Mouse (Mus musculus): Measurements from ENCODE around the gene Men1. TPM values are rescaled to one million over a fixed set of nuclear protein-coding genes. Genes with fewer than 3 reads are reported as not detected.

The Men1 gene
- polyA plus RNA-seq, 1 experiment from 2014 or later = 49.7 TPM

GRCm38 (mm10) chr19:6377327-6378040 is 42.7 kb downstream of the Men1 start:
- Histone ChIP-seq H3K4me2 (ENCODE audit: low read depth, low read length) (no peak overlapping the region), H3K27me3 (ENCODE audit: control insufficient read depth, insufficient read depth, low read length) (no peaks in the 10 kb centered on the region), H3K4me3 (ENCODE audit: low read depth, low read length) (no peak overlapping the region), H3K4me1 (ENCODE audit: control insufficient read depth, insufficient read depth, low read length) (no peaks in the 10 kb centered on the region), H3K27ac (replicated peaks; ENCODE audit: low read depth, low read length) (no peak overlapping the region), H3K36me3 (replicated peaks; ENCODE audit: control insufficient read depth, insufficient read depth, low read depth, low read length) (peaks cover 36% of the 10 kb centered on the region), H3K9me3 (replicated peaks; ENCODE audit: control insufficient read depth, low read length) (no peaks in the 10 kb centered on the region), H3K9ac (replicated peaks; ENCODE audit: low read length) (no peak overlapping the region)
- 82% methylated on average over 11 of the region's 11 CpGs for WGBS
- no peak for ATAC-seq (replicated peaks; ENCODE audit: insufficient number of reproducible peaks, low FRiP score, low TSS enrichment, low read depth)
- DNase-seq (ENCODE audit: low spot score) = no peak

GRCm38 (mm10) chr19:6380411-6381166 is 45.8 kb downstream of the Men1 start:
- H3K27ac ChIP-seq (replicated peaks; ENCODE audit: low read depth, low read length) = no peak overlapping the region
- no peak for DNase-seq (ENCODE audit: low spot score)
- no peaks in the 10 kb centered on the region for H3K27me3 ChIP-seq (ENCODE audit: control insufficient read depth, insufficient read depth, low read length)
- H3K4me3 ChIP-seq (ENCODE audit: low read depth, low read length) = no peak overlapping the region
- no peaks in the 10 kb centered on the region for H3K9me3 ChIP-seq (replicated peaks; ENCODE audit: control insufficient read depth, low read length)
- no peak overlapping the region for H3K9ac ChIP-seq (replicated peaks; ENCODE audit: low read length)
- no peak for ATAC-seq (replicated peaks; ENCODE audit: insufficient number of reproducible peaks, low FRiP score, low TSS enrichment, low read depth)
- H3K36me3 ChIP-seq (replicated peaks; ENCODE audit: control insufficient read depth, insufficient read depth, low read depth, low read length) = peaks cover 18% of the 10 kb centered on the region
- no peak overlapping the region for H3K4me2 ChIP-seq (ENCODE audit: low read depth, low read length)
- whole genome bisulfite sequencing = 86% methylated on average over 9 of the region's 9 CpGs
- peaks cover 3% of the 10 kb centered on the region for H3K4me1 ChIP-seq (ENCODE audit: control insufficient read depth, insufficient read depth, low read length)

GRCm38 (mm10) chr19:6381238-6381637 is 46.5 kb downstream of the Men1 start:
- no peak for ATAC-seq (replicated peaks; ENCODE audit: insufficient number of reproducible peaks, low FRiP score, low TSS enrichment, low read depth)
- Histone ChIP-seq H3K36me3 (replicated peaks; ENCODE audit: control insufficient read depth, insufficient read depth, low read depth, low read length) (peaks cover 12% of the 10 kb centered on the region), H3K9me3 (replicated peaks; ENCODE audit: control insufficient read depth, low read length) (no peaks in the 10 kb centered on the region), H3K4me2 (ENCODE audit: low read depth, low read length) (no peak overlapping the region), H3K4me1 (ENCODE audit: control insufficient read depth, insufficient read depth, low read length) (peaks cover 3% of the 10 kb centered on the region), H3K27ac (replicated peaks; ENCODE audit: low read depth, low read length) (no peak overlapping the region), H3K9ac (replicated peaks; ENCODE audit: low read length) (no peak overlapping the region), H3K27me3 (ENCODE audit: control insufficient read depth, insufficient read depth, low read length) (no peaks in the 10 kb centered on the region), H3K4me3 (ENCODE audit: low read depth, low read length) (no peak overlapping the region)
- 90% methylated on average over 5 of the region's 5 CpGs for WGBS
- no peak for DNase-seq (ENCODE audit: low spot score)

GRCm38 (mm10) chr19:6382323-6382924 is 47.6 kb downstream of the Men1 start:
- H3K4me2 ChIP-seq (ENCODE audit: low read depth, low read length) = no peak overlapping the region
- no peak overlapping the region for H3K27ac ChIP-seq (replicated peaks; ENCODE audit: low read depth, low read length)
- no peaks in the 10 kb centered on the region for H3K9me3 ChIP-seq (replicated peaks; ENCODE audit: control insufficient read depth, low read length)
- ATAC-seq (replicated peaks; ENCODE audit: insufficient number of reproducible peaks, low FRiP score, low TSS enrichment, low read depth) (no peak), DNase-seq (ENCODE audit: low spot score) (no peak)
- peaks cover 3% of the 10 kb centered on the region for H3K4me1 ChIP-seq (ENCODE audit: control insufficient read depth, insufficient read depth, low read length)
- H3K9ac ChIP-seq (replicated peaks; ENCODE audit: low read length) = no peak overlapping the region
- H3K27me3 ChIP-seq (ENCODE audit: control insufficient read depth, insufficient read depth, low read length) = no peaks in the 10 kb centered on the region
- 86% methylated on average over 4 of the region's 4 CpGs for WGBS
- H3K36me3 ChIP-seq (replicated peaks; ENCODE audit: control insufficient read depth, insufficient read depth, low read depth, low read length) = peaks cover 6% of the 10 kb centered on the region
- H3K4me3 ChIP-seq (ENCODE audit: low read depth, low read length) = no peak overlapping the region

- Histone ChIP-seq H3K9me3 (replicated peaks; ENCODE audit: control insufficient read depth, low read length) (no peaks in the 10 kb centered on the region), H3K27me3 (ENCODE audit: control insufficient read depth, insufficient read depth, low read length) (no peaks in the 10 kb centered on the region), H3K4me2 (ENCODE audit: low read depth, low read length) (no peak overlapping the region), H3K36me3 (replicated peaks; ENCODE audit: control insufficient read depth, insufficient read depth, low read depth, low read length) (no peaks in the 10 kb centered on the region), H3K4me3 (ENCODE audit: low read depth, low read length) (no peak overlapping the region), H3K9ac (replicated peaks; ENCODE audit: low read length) (no peak overlapping the region), H3K4me1 (ENCODE audit: control insufficient read depth, insufficient read depth, low read length) (peaks cover 3% of the 10 kb centered on the region), H3K27ac (replicated peaks; ENCODE audit: low read depth, low read length) (no peak overlapping the region)
- DNase-seq (ENCODE audit: low spot score) = no peak
- 48% methylated on average over 5 of the region's 5 CpGs for WGBS
- no peak for ATAC-seq (replicated peaks; ENCODE audit: insufficient number of reproducible peaks, low FRiP score, low TSS enrichment, low read depth)
Measured at GRCm38 (mm10) chr19:6383470-6383869, 48.7 kb downstream of the Men1 start.

- ATAC-seq (replicated peaks; ENCODE audit: insufficient number of reproducible peaks, low FRiP score, low TSS enrichment, low read depth) (no peak), DNase-seq (ENCODE audit: low spot score) (peak; percentile 50)
- Histone ChIP-seq H3K4me1 (ENCODE audit: control insufficient read depth, insufficient read depth, low read length) (peaks cover 3% of the 10 kb centered on the region), H3K27me3 (ENCODE audit: control insufficient read depth, insufficient read depth, low read length) (no peaks in the 10 kb centered on the region), H3K4me3 (ENCODE audit: low read depth, low read length) (no peak within 1 kb of the TSS), H3K36me3 (replicated peaks; ENCODE audit: control insufficient read depth, insufficient read depth, low read depth, low read length) (no peaks in the 10 kb centered on the region), H3K4me2 (ENCODE audit: low read depth, low read length) (no peak within 1 kb of the TSS), H3K27ac (replicated peaks; ENCODE audit: low read depth, low read length) (no peak within 1 kb of the TSS), H3K9me3 (replicated peaks; ENCODE audit: control insufficient read depth, low read length) (no peaks in the 10 kb centered on the region), H3K9ac (replicated peaks; ENCODE audit: low read length) (0 out of 2 replicates have a peak within 1 kb of the TSS, but pooled peaks have one; percentile 22)
- 15% methylated on average over 7 of the region's 7 CpGs for WGBS
Measured at GRCm38 (mm10) chr19:6384128-6384527, 49.3 kb downstream of the Men1 start, which contains the start of gene Pygm. Pygm (plus strand) TSS chr19:6384399.

- H3K9me3 ChIP-seq (replicated peaks; ENCODE audit: control insufficient read depth, low read length) = no peaks in the 10 kb centered on the region
- H3K36me3 ChIP-seq (replicated peaks; ENCODE audit: control insufficient read depth, insufficient read depth, low read depth, low read length) = no peaks in the 10 kb centered on the region
- H3K4me2 ChIP-seq (ENCODE audit: low read depth, low read length) = no peak overlapping the region
- ATAC-seq (replicated peaks; ENCODE audit: insufficient number of reproducible peaks, low FRiP score, low TSS enrichment, low read depth) (no peak), DNase-seq (ENCODE audit: low spot score) (no peak)
- H3K4me3 ChIP-seq (ENCODE audit: low read depth, low read length) = no peak overlapping the region
- H3K9ac ChIP-seq (replicated peaks; ENCODE audit: low read length) = no peak overlapping the region
- WGBS = 61% methylated on average over 11 of the region's 11 CpGs
- H3K27ac ChIP-seq (replicated peaks; ENCODE audit: low read depth, low read length) = no peak overlapping the region
- peaks cover 7% of the 10 kb centered on the region for H3K4me1 ChIP-seq (ENCODE audit: control insufficient read depth, insufficient read depth, low read length)
- H3K27me3 ChIP-seq (ENCODE audit: control insufficient read depth, insufficient read depth, low read length) = no peaks in the 10 kb centered on the region
Measured at GRCm38 (mm10) chr19:6384954-6385353, 50.2 kb downstream of the Men1 start.

- Histone ChIP-seq H3K27me3 (ENCODE audit: control insufficient read depth, insufficient read depth, low read length) (no peaks in the 10 kb centered on the region), H3K4me3 (ENCODE audit: low read depth, low read length) (no peak overlapping the region), H3K9ac (replicated peaks; ENCODE audit: low read length) (no peak overlapping the region), H3K4me1 (ENCODE audit: control insufficient read depth, insufficient read depth, low read length) (peaks cover 8% of the 10 kb centered on the region), H3K27ac (replicated peaks; ENCODE audit: low read depth, low read length) (no peak overlapping the region), H3K36me3 (replicated peaks; ENCODE audit: control insufficient read depth, insufficient read depth, low read depth, low read length) (no peaks in the 10 kb centered on the region), H3K9me3 (replicated peaks; ENCODE audit: control insufficient read depth, low read length) (no peaks in the 10 kb centered on the region), H3K4me2 (ENCODE audit: low read depth, low read length) (no peak overlapping the region)
- ATAC-seq (replicated peaks; ENCODE audit: insufficient number of reproducible peaks, low FRiP score, low TSS enrichment, low read depth) (no peak), DNase-seq (ENCODE audit: low spot score) (no peak)
- WGBS = 77% methylated on average over 5 of the region's 5 CpGs
Measured at GRCm38 (mm10) chr19:6385419-6385818, 50.6 kb downstream of the Men1 start.
